Mouse (Mus musculus) limb, embryonic 10.5 days (tissue): Measurements from ENCODE around the gene Rbm19. TPM values are rescaled to one million over a fixed set of nuclear protein-coding genes. Genes with fewer than 3 reads are reported as not detected.
A peak's percentile ranks its signal among the peaks of the same experiment; 100 is the strongest.
"Not testable (repeated sequence)": the region's sequence is repeated elsewhere in the genome, so short reads cannot be mapped to it uniquely, and the experiment has no call there.

Experiments used
- DNase-seq: peaks from one replicate; pipeline ENCODE4 v3.0.0-alpha.2; 2017; ENCODE audit warnings: low spot score
- H3K27ac ChIP-seq: fragments of 300-500 bp; sonication (generic); 2 replicates; pipeline ENCODE4 v1.5.1; 2016; ENCODE audit warnings: mild to moderate bottlenecking
- H3K27me3 ChIP-seq: fragments of 300-500 bp; sonication (generic); 2 replicates; pipeline ENCODE4 v1.6.1; 2016; ENCODE audit warnings: low read depth, mild to moderate bottlenecking; ENCODE audit not compliant: poor library complexity, severe bottlenecking
- H3K36me3 ChIP-seq: fragments of 300-500 bp; sonication (generic); 2 replicates; pipeline ENCODE4 v1.6.1; 2016; ENCODE audit warnings: mild to moderate bottlenecking, moderate library complexity
- H3K4me1 ChIP-seq: fragments of 300-500 bp; sonication (generic); 2 replicates; pipeline ENCODE4 v1.6.1; 2016
- H3K4me3 ChIP-seq: fragments of 300-500 bp; sonication (generic); 2 replicates; pipeline ENCODE4 v1.5.1; 2016; ENCODE audit warnings: mild to moderate bottlenecking, moderate library complexity
- H3K9me3 ChIP-seq: fragments of 300-500 bp; sonication (generic); replicated peaks from 2 replicates; pipeline ENCODE4 v1.6.1; 2016; ENCODE audit warnings: mild to moderate bottlenecking
- WGBS: fragments of 180-500 bp; shearing (Covaris S2); methylation state at CpG from one replicate; pipeline ENCODE4 v1.1.7; 2016; 5-methylcytosine and 5-hydroxymethylcytosine counted together
- polyA plus RNA-seq: library from polyadenylated mRNA; unstranded; fragments of >200 nt; fragmentation: Nextera tagmentation; extraction: Ambion mirVana; gene quantifications from 2 replicates; pipeline ENCODE4 v1.2.1, GENCODE M21; 2016

The Rbm19 gene
- polyA plus RNA-seq, 1 experiment from 2014 or later: 37.4 TPM

DNA sequence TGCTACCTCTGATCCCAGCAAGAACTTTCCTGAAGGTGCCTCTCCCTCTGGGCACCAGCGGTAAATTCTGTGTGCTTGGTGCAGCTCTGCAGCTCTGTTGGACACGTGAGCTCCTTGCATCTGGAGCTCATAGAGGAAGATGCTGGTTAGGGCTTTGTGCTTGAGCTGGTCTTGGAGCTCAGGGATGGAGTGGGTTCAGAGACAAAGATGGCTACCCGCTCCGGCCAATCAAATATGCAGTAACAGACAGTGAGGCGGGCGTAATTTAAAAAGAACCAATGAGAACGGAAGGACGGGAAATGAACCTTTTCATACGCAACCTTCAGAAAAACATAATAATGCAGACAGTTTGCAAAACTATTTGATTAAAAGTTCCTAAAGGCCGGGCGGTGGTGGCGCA is 1.9 kb upstream of the Rbm19 start:
- no peaks in the 10 kb centered on the region for H3K27me3 ChIP-seq
- H3K4me1 ChIP-seq: peaks cover 11% of the 10 kb centered on the region; the same call in 1 of the 2 replicates
- no peak for DNase-seq
- H3K4me3 ChIP-seq: no peak overlapping the region
- no peaks in the 10 kb centered on the region for H3K9me3 ChIP-seq
- peaks cover 13% of the 10 kb centered on the region for H3K36me3 ChIP-seq
- WGBS: 86% methylated on average over 12 of the region's 12 CpGs
- no peak overlapping the region for H3K27ac ChIP-seq

DNA sequence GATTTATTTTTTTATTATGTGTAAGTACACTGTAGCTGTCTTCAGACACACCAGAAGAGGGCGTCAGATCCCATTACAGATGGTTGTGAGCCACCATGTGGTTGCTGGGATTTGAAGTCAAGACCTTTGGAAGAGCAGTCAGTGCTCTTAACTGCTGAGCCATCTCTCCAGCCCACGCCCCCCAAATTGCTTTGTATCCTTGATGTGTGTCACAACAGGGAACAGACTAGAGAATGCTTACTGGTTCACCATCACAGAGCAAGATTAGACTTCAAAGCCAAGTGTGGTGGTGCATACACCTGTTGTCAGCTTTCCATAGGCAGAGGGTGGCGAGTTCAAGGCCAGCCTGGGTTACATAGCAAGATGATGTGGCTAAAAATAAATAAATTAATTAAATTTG is 896 bp downstream of the Rbm19 start:
- WGBS: 55% methylated on average over 3 of the region's 3 CpGs
- Histone ChIP-seq H3K4me1 (peaks cover 11% of the 10 kb centered on the region; the same call in 1 of the 2 replicates), H3K4me3 (peak overlapping the region; percentile 88), H3K36me3 (peaks cover 41% of the 10 kb centered on the region)
- not testable (repeated sequence) for H3K9me3 ChIP-seq, DNase-seq, H3K27me3 ChIP-seq, H3K27ac ChIP-seq

- Histone ChIP-seq H3K36me3 (peaks cover 100% of the 10 kb centered on the region), H3K4me1 (no peaks in the 10 kb centered on the region), H3K4me3 (no peak overlapping the region), H3K9me3 (no peaks in the 10 kb centered on the region), H3K27ac (no peak overlapping the region), H3K27me3 (no peaks in the 10 kb centered on the region)
- DNase-seq: no peak
- WGBS: 91% methylated on average over 16 of the region's 16 CpGs
Observed at GRCm38 (mm10) chr5:120124881-120125690, 8.8 kb downstream of the Rbm19 start.

DNA sequence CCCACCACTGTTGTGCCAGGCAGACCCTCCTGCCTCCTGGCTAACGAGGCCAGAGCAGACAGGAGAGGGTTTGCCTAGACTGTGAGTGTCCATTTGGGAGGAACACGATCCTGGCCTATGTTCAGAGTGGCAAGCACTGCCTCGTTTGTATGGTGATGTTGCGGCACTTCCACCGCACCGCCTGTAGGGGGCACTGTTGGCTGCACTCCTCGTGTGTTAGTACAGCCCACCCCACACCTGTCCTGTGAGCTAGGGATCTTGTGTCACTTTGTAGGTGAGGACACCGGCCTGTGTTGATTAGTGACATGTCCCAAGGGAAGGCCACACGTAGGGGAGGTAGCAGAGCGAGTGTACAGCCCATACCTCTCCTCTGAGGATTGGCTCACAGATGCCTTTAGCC is 11.4 kb downstream of the Rbm19 start:
- H3K36me3 ChIP-seq: peaks cover 100% of the 10 kb centered on the region
- H3K27ac ChIP-seq: no peak overlapping the region
- H3K4me1 ChIP-seq: peaks cover 8% of the 10 kb centered on the region; the same call in 1 of the 2 replicates
- 64% methylated on average over 10 of the region's 10 CpGs for WGBS
- peak; percentile 63 for DNase-seq
- H3K9me3 ChIP-seq: no peaks in the 10 kb centered on the region
- H3K27me3 ChIP-seq: no peaks in the 10 kb centered on the region
- H3K4me3 ChIP-seq: no peak overlapping the region

DNA sequence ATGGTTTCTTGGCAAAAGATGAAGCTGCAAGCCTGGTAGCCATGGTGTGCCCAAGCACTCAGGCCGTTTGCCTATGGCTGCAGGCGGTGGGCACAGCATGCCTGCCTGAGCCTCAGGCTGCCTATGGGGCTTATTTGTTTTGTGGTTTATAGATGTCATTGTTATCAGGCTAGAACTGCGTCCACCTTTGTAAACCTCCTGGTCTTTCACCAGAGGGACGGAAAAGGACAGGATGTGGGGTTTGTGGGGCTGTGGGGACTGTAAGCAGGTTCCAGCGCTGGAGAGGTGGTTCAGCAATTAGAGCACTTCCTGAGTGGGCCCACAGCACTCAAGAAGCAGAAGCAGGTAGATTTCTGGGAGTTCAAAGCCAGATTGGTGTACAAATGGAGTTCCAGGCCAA is 12.2 kb downstream of the Rbm19 start:
- H3K9me3 ChIP-seq: no peaks in the 10 kb centered on the region
- DNase-seq: no peak
- H3K36me3 ChIP-seq: peaks cover 100% of the 10 kb centered on the region
- peaks cover 8% of the 10 kb centered on the region; the same call in 1 of the 2 replicates for H3K4me1 ChIP-seq
- WGBS: 92% methylated on average over 5 of the region's 5 CpGs
- no peak overlapping the region for H3K4me3 ChIP-seq
- no peaks in the 10 kb centered on the region for H3K27me3 ChIP-seq
- no peak overlapping the region for H3K27ac ChIP-seq

DNA sequence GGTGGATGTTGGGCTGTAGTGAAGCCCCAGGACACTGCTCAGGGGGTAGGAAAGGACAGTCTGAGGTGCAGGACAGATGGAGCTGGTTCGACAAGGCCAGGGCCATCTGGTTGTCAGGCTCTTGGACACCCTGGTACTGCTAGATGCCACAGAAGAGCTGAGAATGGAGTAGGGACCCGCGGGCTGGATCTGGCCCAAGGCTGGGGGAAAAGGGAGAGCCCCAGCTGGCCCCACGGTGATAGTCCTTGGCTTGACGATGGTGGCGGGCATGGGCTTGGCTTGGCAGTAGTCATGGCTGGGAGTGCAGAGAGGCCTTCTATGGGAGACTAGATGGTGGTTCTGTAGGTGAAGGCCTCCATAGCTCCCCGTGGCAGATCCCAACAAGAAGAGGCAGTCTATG is 12.8 kb downstream of the Rbm19 start:
- DNase-seq: no peak
- no peak overlapping the region for H3K27ac ChIP-seq
- H3K9me3 ChIP-seq: no peaks in the 10 kb centered on the region
- no peak overlapping the region for H3K4me3 ChIP-seq
- no peaks in the 10 kb centered on the region for H3K27me3 ChIP-seq
- H3K4me1 ChIP-seq: peaks cover 8% of the 10 kb centered on the region; the same call in 1 of the 2 replicates
- peaks cover 97% of the 10 kb centered on the region for H3K36me3 ChIP-seq
- 97% methylated on average over 7 of the region's 7 CpGs for WGBS

GRCm38 (mm10) chr5:120129761-120130160 is 13.5 kb downstream of the Rbm19 start:
- DNase-seq: no peak
- Histone ChIP-seq H3K4me3 (no peak overlapping the region), H3K9me3 (no peaks in the 10 kb centered on the region), H3K27ac (no peak overlapping the region), H3K27me3 (no peaks in the 10 kb centered on the region), H3K36me3 (peaks cover 95% of the 10 kb centered on the region), H3K4me1 (peaks cover 8% of the 10 kb centered on the region; the same call in 1 of the 2 replicates)
- 95% methylated on average over 7 of the region's 7 CpGs for WGBS

- Histone ChIP-seq H3K9me3 (no peaks in the 10 kb centered on the region), H3K27me3 (no peaks in the 10 kb centered on the region), H3K27ac (no peak overlapping the region), H3K4me3 (no peak overlapping the region), H3K36me3 (peaks cover 95% of the 10 kb centered on the region), H3K4me1 (peaks cover 8% of the 10 kb centered on the region; the same call in 1 of the 2 replicates)
- DNase-seq: no peak
- WGBS: 98% methylated on average over 2 of the region's 2 CpGs
Observed at GRCm38 (mm10) chr5:120130163-120130562, 13.9 kb downstream of the Rbm19 start.

- peaks cover 93% of the 10 kb centered on the region for H3K36me3 ChIP-seq
- H3K9me3 ChIP-seq: no peaks in the 10 kb centered on the region
- H3K4me1 ChIP-seq: peaks cover 15% of the 10 kb centered on the region; the same call in 1 of the 2 replicates
- WGBS: 64% methylated on average over 5 of the region's 5 CpGs
- peak; percentile 56 for DNase-seq
- no peak overlapping the region for H3K4me3 ChIP-seq
- H3K27me3 ChIP-seq: no peaks in the 10 kb centered on the region
- no peak overlapping the region for H3K27ac ChIP-seq
Observed at GRCm38 (mm10) chr5:120131600-120131999, 15.3 kb downstream of the Rbm19 start.

DNA sequence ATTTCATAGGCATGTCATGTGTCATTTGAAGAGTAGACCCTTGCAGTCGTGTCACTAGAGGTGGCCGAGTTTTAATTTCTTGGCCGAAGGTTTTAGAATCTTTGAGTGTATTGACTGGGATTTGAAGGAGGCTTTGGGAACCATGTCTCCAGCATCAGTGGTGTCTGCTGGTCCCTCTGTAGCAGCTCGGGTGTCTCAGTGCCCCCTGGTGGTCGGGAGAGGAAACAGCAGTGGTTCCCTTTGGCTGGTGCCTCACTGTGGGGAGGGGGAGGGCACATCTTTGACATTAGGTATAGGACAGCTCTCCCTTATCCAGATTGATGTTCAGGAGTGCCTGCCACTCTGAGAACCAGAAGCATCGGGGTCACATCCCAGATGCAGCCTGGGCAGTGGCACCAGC is 17.7 kb downstream of the Rbm19 start:
- Histone ChIP-seq H3K36me3 (peaks cover 79% of the 10 kb centered on the region), H3K4me3 (no peak overlapping the region), H3K27ac (no peak overlapping the region), H3K27me3 (no peaks in the 10 kb centered on the region), H3K4me1 (peaks cover 17% of the 10 kb centered on the region; the same call in 1 of the 2 replicates), H3K9me3 (no peaks in the 10 kb centered on the region)
- WGBS: 44% methylated on average over 6 of the region's 6 CpGs
- DNase-seq: peak; percentile 79

- 93% methylated on average over 14 of the region's 14 CpGs for WGBS
- no peak for DNase-seq
- H3K36me3 ChIP-seq: peaks cover 72% of the 10 kb centered on the region
- no peaks in the 10 kb centered on the region for H3K9me3 ChIP-seq
- no peak overlapping the region for H3K4me3 ChIP-seq
- no peak overlapping the region for H3K27ac ChIP-seq
- H3K27me3 ChIP-seq: no peaks in the 10 kb centered on the region
- peaks cover 22% of the 10 kb centered on the region for H3K4me1 ChIP-seq
Observed at GRCm38 (mm10) chr5:120135337-120135736, 19.1 kb downstream of the Rbm19 start.

DNA sequence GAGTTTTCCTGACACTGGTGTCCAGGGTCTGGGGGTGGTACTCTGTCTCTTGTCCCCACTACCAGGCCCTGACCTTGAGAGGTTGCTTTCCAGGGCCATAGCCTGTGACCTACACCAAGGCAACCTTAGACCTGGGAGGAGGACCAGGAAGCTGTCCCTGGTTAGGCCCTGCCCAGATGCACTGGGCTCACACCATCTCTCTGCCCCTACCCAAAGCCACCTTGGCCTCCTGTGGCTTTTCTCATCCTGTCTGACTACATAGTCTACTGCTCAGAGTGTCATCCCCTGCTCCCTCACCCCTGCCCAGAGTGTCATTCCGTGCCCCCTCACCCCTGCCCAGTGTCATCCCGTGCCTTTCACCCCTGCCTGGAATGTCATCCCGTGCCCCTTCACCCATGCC is 19.6 kb downstream of the Rbm19 start:
- no peaks in the 10 kb centered on the region for H3K9me3 ChIP-seq
- peaks cover 72% of the 10 kb centered on the region for H3K36me3 ChIP-seq
- 68% methylated on average over 3 of the region's 3 CpGs for WGBS
- H3K4me1 ChIP-seq: peaks cover 18% of the 10 kb centered on the region
- H3K27ac ChIP-seq: peak overlapping the region; percentile 53; the same call in 1 of the 2 replicates
- no peak overlapping the region for H3K4me3 ChIP-seq
- no peaks in the 10 kb centered on the region for H3K27me3 ChIP-seq
- no peak for DNase-seq

DNA sequence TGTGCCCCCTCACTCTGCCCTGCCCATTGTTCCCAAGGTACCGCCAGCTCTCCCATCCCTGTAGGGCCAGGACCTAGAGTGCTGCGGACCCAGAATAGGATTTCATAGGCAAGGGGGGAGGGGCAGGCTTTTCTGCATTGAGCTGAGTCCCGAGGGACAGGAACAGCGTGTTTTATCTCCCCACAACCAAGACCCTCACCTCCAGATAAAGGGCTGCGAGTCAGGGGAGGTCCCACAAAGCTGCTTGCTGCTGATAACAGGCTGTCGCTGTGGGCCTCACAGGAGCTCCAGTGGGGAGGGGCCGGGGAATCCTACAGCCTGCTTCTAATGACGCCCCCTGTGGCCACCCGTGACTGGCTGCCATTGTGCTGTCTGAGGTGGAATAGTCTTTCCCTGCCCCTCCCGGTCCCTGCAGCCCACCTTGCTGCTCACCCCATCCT is 20.0 kb downstream of the Rbm19 start:
- no peak for DNase-seq
- peaks cover 14% of the 10 kb centered on the region for H3K4me1 ChIP-seq
- no peaks in the 10 kb centered on the region for H3K9me3 ChIP-seq
- no peaks in the 10 kb centered on the region for H3K27me3 ChIP-seq
- 50% methylated on average over 10 of the region's 10 CpGs for WGBS
- H3K4me3 ChIP-seq: no peak overlapping the region
- peak overlapping the region; percentile 53; the same call in 1 of the 2 replicates for H3K27ac ChIP-seq
- H3K36me3 ChIP-seq: peaks cover 72% of the 10 kb centered on the region
